Mouse (Mus musculus) spleen, postnatal 14 days (tissue): ENCODE data around the gene Ikzf5.
"Not testable (repeated sequence)": the region's sequence is repeated elsewhere in the genome, so short reads cannot be mapped to it uniquely, and the experiment has no call there.

Experiments used
- DNase-seq, 2 experiments: peaks; one replicate each; pipeline ENCODE4 v3.0.0; 2021 to 2022; ENCODE audit warnings: low spot score in 2 of 2

Gene Ikzf5

DNA sequence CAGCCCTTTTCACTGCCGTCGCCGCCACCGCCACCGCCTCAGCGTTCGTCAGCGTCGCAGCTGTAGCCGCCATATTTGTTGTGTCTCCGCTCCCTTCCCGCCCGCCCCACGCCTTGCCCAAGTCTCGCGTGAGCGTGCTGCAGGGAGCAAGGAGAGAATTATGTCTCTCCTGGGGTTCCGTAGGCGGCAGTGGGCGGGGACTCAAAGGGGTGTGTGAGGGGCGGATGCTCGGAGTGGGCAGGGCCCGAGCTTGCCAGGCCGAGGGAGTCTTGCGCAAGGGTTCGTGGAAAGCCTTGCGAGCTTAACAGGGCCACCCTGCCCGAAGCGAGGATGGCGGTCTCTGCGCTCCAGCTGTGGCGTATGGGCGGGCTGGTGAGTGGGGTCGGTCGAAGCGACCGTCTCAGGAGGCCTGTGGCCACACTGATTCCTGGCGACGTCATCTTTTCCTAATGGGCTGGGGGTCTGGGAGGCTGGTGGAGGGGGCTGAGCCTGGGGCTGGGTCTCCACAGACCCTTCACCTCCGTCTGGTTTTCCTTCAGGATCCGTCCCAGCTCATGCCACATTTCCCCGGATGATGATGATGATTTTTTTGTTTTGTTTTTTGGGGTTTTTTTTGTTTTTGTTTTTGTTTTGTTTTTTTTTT is at the start of gene Ikzf5, which contains the start of gene Acadsb:
TSS of gene Ikzf5 (minus strand) at position 106 of the 643 bp plus-strand sequence.
TSS of gene Acadsb (plus strand) at position 186 of the 643 bp plus-strand sequence.
- peak; percentile 99 for DNase-seq

DNA sequence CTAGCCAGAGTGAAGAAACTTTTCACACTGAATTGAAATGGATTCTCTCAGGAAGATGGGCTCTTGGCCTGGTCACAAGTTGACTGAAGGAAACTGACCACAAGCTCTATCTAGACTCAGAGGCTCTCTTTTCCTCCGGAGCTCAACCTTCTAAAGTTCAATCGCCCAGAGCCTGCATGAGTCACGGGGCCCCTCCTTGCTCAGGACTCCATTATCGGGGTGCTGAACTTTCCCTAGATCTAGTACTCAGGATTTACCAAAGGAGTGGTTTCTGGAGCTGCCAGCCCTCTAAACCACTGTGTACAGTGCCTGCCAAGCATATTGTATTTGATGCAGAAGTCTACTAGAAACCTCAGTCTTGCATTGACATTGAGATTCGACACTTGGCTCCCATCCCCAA is 46.4 kb upstream of the Ikzf5 start:
- DNase-seq, result no peak

DNA sequence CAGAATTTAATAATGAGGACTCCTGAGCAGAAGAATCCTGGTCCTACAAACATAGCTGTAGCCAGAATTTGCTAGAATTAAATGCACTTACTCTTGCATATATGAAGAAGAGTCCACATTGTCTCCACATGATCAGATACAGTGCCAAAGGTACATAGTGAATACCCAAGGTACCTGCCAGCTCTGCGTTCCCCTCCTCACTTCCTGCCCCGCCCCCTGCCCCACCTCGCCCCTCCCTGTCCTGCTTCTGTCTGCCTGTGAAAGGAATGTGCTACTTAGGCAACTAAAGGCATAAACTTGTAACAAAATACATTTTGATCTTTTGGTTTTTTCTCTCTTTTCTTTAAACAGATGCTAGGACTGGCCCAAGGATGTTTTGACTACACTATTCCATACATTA is 26.7 kb upstream of the Ikzf5 start:
- DNase-seq, result no peak

DNA sequence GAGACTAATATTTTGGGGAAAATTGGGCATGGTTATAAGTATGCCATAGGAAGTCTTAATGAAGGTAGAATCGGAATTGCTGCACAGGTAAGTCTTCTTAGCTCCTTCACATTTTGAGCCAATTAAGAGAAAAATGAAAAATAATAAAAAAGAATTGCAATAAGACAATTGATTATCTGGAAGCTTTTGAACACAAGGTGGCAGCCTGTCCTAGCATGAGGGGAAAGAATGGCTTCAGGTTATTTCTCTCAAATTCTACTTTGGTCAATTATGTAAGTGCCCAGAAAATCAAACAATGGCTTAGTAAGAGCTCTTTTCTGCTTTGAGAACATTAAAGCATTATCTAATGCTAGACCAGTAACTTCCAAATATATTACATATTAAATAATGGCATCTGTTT is 24.0 kb upstream of the Ikzf5 start:
- no peak for DNase-seq

DNA sequence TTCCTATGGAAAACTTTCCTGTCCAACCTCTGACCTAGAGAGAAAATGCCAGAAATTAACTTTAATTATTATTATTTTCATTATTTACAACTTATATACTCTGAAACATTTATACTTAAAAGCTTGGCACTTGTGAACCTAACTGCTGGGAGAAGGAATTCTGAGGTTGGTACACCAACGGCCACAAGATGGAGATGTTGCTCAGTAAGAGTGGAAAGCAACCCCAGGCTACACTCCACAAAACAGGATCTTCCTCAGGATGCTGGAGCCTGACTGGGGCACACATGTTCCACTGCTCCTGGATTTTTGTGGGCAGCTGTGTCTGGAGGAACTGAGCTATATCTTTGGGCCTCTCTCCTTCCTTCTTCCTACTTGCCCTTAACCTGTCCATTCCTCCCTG is 21.9 kb upstream of the Ikzf5 start:
- DNase-seq, result no peak

DNA sequence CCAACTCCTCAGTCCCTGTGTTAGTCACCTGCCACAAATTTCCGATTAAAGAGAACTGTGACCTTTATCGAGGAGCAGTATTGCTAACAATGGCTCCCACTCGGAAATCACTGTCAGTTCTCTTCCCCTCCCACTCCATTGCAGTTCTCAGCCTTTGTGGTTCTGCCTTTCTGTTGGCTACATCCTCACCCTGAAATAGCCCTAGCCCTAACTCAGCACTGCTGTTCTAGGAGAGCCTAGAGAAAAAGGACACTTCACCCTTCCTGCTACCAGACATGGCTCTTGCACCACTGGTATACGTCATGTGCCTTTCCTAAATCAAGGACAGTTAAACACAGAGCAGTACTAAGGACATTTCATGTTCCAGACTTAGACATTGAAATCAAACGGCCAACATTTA is 17.0 kb upstream of the Ikzf5 start:
- no peak for DNase-seq

DNA sequence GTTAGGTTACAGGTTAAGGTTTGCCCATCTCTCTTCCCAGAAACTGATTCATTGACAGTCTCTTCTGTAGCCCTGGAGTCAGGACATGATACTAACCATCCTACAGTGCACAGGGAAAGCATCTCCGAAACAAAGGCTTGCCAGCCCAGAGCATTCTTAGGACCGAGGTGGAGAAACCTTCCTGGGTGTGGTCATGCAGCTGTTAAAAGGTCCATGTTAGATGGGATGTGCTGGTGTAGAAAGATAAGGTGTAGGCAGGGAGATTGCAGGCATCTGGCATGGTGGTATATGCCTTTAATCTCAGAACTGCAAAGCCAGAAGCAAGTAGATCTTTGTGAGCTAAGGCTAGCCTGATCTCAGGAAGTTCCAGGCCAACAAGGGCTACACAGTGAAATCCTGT is 14.6 kb upstream of the Ikzf5 start:
- DNase-seq, result no peak

DNA sequence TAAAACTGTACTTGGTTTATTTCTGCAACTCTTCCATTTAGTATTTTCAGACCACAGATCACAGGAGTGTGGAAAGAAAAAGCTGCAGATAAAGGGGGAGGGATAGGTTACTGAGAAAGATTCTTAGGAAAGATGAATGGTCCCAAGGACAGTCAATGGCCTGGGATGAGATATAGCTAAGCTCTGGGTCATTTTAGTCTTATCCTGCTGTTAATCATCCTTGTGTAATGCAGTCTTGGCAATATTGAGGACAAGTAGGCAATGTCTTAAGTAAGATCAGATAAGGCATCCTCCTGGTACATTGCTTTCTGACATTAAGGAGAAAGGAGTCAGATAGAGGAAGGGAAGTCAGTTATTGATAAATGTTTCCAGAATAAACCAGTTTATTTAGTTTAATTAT is 7.3 kb upstream of the Ikzf5 start:
- no peak for DNase-seq

DNA sequence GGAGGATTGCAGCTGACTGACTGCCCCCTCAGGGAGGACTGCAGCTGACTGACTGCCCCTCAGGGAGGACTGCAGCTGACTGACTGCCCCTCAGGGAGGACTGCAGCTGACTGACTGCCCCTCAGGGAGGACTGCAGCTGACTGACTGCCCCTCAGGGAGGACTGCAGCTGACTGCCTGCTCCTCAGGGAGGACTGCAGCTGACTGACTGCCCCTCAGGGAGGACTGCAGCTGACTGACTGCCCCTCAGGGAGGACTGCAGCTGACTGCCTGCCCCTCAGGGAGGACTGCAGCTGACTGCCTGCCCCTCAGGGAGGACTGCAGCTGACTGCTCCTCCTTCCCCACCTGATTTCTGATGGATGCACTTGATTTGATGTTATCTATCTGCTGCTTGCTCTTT is 6.4 kb upstream of the Ikzf5 start:
- not testable (repeated sequence) for DNase-seq

DNA sequence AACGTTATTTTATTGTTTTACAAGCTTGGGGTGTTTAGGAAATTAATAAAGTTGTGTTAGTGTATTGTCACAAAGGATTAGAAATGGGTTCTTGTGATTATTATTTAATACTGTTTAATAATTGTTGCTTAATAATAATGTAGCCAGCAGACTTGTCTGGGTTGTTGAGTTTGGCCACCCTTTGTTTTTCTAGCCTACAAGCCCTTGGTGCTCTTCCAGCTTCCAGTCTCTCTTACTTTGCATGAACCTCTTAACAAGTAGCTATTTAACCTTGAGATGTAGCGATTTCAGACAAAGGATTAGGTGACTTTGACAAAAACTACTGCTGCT is 1.6 kb upstream of the Ikzf5 start:
- DNase-seq, result no peak

DNA sequence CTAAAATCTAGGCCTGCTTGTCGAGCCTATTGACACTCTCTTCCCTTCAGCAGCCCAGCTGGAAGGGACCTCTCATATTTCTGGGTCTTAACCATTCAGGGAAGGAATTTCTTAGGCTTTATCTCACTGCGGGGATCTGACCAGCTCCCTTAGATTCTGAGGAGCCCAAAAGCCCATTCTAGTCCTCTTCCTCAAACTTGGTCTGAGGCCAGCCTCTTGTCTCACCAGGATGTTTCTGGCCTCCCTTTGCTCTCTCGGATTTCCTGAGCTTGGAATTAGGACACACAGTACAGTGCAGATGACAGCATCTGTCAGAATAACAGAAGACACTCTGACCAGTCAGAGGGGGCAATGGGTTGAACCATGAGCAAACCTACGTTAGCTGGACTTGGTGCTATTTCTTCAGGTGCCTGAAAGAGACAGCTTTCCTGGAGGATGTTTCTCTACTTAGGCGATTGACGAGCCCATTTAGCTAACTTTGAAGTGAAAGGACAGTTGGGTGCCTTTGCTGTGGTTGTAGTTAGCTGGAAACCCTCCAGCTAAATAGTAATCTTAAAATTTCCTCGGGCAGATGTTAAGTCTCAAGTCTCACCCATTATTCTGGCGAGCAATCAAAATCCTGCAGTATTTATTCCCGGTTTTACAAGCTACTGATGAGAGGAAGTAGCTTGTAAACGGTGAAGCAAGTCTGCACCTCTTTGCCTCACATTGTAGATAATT is 1.1 kb upstream of the Ikzf5 start:
- no peak for DNase-seq

DNA sequence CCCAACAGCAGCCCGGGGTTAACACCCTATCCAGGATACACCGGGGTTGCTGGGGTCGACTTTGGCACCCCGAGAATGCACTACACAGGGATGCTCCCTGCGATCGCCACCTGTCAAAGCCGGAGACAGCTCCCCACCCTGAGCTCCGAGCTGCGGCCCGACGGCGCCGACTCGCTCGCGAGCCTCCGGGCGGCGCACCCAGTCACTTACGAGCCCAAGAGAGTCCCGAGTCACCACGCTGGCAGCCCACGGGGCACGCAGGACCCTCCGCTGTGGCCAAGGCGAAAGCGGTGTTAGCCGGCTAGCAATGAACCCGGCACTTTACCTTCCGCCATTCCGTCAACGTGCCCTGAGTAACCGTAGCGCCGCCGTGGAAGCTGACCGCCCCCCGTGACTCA is 334 bp downstream of the Ikzf5 start:
- peak in 1 of 2 experiments; percentile 45 for DNase-seq

DNA sequence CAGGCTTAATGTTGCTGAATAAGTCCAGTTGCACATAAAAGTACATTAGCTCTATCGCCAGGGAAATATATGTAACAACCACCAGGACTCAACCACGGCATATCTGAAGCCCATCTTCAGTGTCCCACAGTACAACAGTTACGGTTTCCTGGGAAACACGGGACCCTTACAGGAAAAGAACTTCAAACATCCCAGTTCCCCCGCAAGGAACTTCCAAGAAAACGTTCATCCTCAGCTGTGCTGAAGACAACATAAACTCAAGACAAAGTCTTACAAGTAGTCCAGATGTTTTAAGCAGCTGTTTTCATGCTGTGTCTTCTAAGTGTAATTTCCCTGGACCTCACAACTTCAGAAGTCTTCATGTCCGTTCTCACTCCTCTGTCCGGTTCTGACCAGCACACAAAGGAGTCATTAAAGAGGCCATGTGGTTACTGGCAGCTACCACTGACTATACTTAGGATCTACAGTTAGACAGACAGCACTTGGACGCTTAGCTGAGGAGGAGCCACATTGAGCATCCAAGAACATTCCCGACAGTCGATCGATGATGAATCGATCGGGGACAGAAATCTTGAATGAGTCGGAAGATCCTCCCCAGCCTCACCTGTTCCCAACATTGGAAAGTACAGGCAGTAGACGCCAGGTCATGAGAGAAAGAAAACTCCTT is 867 bp downstream of the Ikzf5 start:
- no peak for DNase-seq

DNA sequence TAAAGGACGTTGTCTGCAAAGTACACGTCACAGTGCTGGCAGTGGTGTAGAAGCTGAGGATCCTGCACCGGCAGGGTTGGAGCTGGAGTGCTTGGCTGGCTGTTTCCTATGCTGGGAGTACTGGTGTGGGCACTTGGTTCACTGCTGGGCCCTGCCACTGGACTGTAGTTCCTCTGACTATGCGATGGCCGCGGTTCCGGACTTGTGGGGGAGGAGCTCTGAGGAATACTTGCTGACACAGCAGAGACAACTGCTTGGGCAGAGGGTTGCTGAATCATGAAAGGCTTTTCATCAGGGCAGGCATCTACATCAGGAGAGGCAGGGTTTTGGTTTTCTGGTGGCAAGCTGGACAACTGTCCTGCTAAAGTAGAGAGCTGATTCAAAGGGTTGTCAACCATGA is 18.6 kb downstream of the Ikzf5 start:
- not testable (repeated sequence) for DNase-seq

DNA sequence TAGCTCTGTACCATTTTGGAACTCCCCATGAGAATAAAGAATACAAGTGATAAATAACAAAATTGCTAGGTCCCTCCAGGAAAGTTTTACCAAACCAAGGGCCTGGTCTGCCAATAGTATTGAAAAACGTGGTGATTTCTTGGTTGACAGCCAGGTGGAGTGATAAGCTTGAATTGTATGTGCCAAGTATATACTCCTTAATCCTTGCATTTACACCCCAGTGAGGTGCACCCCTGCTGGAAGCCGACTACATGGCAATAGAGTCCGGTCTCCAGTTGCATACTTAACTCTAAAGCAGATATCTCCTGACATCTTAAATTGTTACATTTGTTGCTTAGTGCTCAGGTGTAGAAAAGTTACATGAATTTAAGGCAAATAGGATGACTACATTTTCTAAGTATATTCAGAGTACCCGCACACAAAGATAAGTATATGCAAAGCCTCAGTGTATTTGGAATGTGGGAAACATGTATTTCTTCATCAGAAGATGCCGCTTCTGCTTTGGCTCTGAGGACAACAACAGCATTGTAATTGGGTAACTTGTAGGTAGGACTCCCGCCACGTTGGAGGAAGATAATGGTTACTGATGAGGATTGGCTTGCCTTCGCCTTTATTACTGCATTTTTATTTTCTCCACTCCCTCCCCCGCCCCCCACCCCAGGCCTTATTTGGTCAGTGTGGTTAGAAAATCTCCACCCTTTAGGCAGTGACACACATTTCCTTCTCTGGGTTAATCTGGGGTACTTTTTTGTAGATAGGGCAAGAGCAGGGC is 38.3 kb downstream of the Ikzf5 start:
- DNase-seq, result no peak

DNA sequence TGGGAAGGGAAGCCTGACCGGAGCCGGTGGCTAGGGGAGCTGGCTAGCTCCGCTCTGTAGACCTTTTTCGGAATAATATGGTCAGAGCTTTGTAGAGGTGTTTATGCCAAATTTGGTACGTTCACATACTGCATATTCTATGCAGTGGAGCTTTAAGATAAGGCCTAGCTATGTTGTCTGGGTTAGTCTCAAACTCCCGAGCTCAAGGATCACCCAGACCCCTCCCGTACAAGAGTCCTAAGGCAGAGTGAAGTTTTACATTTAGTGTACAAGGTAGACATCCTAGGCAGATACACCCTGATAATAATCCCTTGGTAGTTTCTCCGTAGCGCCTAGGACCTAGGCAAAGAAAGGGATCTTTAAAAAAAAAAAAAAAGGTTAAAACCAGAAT is 38.9 kb downstream of the Ikzf5 start:
- DNase-seq, result no peak

DNA sequence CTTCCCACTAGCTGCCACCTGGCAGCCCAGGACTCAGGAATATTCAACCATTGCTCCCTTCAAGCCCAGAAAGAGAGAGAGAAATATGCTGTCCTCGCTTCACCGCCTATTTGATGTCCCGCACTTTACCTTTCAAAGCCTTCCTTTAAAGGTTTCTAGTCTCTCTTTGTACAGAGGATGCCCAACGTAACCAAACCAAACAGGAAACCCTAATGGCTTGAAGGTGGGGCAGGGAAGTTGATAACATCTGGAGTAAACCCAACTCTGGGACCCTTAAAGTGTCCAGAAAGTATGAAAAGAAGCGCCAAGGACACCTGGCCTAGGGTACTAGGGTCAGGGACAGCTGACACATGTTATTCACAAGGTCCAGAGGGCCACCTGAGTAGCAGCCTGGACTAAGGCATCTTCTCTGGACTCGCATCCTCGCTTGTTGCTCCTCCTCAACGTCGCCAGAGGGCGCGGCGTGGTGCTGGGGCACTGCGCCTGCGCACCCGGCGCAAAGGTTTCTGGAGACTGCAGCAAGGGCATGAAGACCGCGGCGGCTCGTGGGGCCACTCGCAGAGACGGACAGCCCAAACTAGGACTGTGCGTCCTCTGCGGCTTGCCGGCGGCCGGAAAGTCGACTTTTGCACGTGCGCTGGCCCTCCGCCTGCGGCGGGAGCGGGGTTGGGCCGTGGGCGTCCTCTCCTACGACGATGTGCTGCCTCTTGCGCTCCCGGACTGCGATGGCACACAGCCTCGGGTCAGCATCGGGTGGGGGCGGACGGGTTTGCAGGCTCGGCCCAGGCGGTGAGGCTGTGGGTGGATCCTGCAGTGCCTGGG is 39.5 kb downstream of the Ikzf5 start, which contains the start of gene Pstk:
TSS of gene Pstk (plus strand) at position 494 of the 822 bp plus-strand sequence.
- peak; percentile 71 to 80 for DNase-seq

DNA sequence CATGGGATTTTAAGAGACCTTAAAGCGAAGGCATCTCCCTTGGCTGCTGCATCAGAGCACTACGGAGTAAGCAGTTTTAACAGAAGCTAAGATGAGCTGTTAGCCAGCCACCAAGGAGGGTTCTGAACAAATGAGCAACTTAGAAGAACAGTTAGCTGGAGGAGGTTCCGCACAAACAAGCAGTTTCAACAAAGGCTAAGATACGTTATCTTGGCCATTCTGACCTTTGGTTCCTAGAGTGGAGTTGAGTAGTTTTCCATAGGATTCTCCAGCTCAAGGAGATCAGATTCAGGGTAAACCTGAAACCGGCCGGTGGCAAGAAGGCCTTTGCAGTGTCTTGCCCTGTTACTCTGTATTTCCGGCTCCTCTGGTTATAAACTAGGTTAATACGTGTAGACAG is 46.2 kb downstream of the Ikzf5 start:
- no peak for DNase-seq

DNA sequence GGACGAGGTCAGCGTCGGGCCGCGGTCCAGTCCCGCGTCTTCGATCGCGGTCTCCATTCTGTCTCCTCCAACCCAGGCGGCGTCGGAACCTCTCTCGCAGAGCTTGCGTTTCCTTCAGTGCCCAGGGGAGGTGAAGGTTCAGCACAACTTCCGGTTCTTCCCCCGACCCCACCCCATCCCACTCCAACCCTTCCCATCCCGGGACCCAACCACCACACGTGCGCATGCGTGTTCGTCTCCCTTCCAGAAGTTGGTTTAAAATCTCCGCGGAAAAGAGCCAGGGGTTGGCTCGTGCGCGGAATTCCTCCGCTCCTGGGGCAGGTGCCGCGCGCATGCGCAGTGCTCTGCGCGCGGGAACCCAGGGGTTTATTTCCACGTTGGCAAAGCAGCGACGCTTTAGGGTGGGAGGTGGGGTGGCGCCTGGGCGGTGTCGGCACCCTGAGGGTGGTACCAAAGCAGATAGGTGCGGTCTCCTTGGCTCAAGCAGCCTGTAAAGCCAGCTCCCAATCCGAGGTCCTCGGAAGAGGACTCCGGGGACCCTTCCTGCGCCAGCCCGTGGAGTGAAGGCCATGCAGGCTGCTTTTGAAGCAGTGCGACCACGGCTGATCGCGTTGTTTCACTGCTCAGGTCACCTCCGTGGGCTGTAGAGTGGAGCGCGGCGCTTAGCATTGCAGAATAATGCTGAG is 47.6 kb downstream of the Ikzf5 start, which contains the start of gene 2310057M21Rik:
TSS of gene 2310057M21Rik (minus strand) at position 145 of the 686 bp plus-strand sequence.
- DNase-seq, result peak; percentile 71 to 80

DNA sequence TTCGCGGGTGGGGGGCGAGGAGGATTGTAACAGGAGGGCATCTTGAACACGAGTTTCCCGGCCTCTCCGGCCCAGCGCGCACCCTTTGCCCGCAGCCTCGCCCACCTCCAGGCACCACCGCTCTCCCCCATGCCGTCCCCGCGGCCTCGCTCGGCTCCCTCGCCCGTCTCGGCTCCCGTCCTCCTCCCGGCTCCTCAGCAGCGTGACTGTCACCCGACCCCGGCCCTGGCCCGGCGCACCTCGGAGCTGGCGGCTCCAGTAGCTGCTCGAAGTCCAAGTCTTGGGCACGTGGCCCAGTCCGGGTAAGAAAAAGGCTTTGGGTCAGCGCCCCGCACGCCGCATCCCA is 48.1 kb downstream of the Ikzf5 start:
- DNase-seq, result no peak

DNA sequence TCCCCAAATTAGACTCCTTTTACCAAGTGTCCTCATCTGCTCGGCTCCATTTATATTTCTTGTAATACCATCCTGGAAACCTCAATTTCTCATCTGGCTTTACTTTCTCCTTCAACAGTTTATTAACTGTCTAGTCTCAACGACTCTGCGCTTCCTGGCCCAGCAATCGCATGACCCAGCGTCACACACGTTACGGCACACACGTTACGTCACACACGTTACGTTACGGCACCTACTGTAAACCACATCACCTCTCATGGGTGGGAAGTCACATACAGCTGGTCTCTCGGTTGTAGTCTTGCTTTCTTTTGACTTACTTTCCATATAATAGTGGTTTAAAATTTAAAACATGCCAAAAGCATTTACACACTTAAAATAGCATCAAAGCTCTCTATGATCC is 54.2 kb downstream of the Ikzf5 start:
- no peak for DNase-seq
